Mouse (Mus musculus): ENCODE data around the gene C1s2. TPM values are rescaled to one million over a fixed set of nuclear protein-coding genes. Genes with fewer than 3 reads are reported as not detected.
"Not testable (repeated sequence)": the region's sequence is repeated elsewhere in the genome, so short reads cannot be mapped to it uniquely, and the experiment has no call there.

C1s2 gene
- polyA plus RNA-seq, 1 experiment from 2014 or later = 0.05 TPM

DNA sequence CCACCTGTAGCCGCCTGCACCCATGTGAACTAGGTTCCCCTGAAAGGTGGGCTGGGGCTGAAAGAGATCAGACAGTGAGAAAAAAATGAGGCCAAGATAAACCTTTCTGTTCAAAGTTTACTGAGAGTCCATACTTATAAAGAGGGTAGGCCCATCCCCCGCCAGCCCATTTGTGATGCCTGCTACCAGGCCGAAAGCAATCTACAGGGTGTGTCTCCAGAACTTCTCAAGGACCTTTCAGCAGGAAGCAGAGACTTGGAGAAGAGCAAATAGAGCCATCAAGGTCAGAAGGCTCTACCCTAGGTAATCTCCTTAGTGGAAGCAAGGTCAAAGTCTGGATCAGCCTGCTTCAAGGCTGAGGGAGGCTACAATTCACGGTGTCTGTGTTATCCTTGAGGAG, 33.9 kb downstream of the C1s2 start:
- peaks cover 6% of the 10 kb centered on the region for H3K9me3 ChIP-seq
- no peak overlapping the region for H3K27ac ChIP-seq
- no peaks in the 10 kb centered on the region for H3K27me3 ChIP-seq (ENCODE audit: poor library complexity, severe bottlenecking)
- H3K4me3 ChIP-seq = no peak overlapping the region
- 94% methylated on average over 4 of the region's 4 CpGs for WGBS
- DNase-seq (ENCODE audit: extremely low spot score, low spot score) = no peak
- H3K4me1 ChIP-seq = no peaks in the 10 kb centered on the region
- no peaks in the 10 kb centered on the region for H3K36me3 ChIP-seq (replicated peaks)

DNA sequence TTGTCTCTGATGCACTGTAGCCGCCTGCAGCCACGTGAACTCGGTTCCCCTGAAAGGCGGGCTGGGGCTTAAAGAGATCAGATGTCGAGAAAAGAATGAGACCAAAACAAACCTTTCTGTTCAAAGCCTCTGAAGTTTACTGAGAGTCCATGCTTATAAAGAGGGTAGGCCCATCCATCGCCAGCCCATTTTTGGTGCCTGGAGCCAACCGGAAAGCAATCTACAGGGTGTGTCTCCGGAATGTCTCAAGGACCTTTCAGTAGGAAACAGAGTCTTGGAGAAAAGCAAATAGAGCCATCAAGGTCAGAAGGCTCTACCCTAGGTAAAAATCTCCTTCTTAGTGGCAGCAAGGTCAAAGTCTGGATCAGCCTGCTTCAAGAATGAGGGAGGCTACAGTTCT, 42.8 kb downstream of the C1s2 start:
- H3K36me3 ChIP-seq (replicated peaks) = no peaks in the 10 kb centered on the region
- H3K27me3 ChIP-seq (ENCODE audit: poor library complexity, severe bottlenecking) = no peaks in the 10 kb centered on the region
- peaks cover 4% of the 10 kb centered on the region; the same call in 1 of the 2 replicates for H3K9me3 ChIP-seq
- no peaks in the 10 kb centered on the region for H3K4me1 ChIP-seq
- no peak for DNase-seq (ENCODE audit: extremely low spot score, low spot score)
- 82% methylated on average over 8 of the region's 8 CpGs for WGBS
- no peak overlapping the region for H3K27ac ChIP-seq
- no peak overlapping the region for H3K4me3 ChIP-seq

DNA sequence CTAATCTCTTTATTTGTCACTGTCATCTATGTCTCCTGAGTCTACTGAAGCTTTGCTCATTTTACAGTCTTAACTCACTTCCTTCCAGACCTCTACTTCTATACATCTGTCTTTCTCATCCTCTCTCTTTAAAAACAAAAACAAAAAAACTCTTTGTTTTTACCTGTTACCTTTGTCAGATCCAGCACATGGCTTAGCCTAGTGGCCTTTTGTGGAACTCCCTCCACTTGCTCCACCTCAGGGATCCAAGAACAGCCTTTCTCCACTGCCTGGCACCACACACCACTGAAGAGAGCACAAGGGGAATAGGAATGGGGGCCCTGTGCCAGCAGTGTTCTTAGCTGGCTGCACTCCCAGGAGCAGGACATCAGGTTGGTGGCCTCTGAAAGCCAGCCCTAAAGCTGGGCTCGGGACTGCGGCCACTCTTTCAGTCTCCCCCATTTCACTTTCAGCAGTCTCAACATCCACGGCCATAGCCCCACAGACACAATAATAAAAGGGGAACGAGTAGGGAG, 43.6 kb downstream of the C1s2 start:
- 90% methylated on average over 4 of the region's 4 CpGs for WGBS
- Histone ChIP-seq H3K9me3 (peaks cover 4% of the 10 kb centered on the region; the same call in 1 of the 2 replicates), H3K36me3 (replicated peaks) (no peaks in the 10 kb centered on the region)

DNA sequence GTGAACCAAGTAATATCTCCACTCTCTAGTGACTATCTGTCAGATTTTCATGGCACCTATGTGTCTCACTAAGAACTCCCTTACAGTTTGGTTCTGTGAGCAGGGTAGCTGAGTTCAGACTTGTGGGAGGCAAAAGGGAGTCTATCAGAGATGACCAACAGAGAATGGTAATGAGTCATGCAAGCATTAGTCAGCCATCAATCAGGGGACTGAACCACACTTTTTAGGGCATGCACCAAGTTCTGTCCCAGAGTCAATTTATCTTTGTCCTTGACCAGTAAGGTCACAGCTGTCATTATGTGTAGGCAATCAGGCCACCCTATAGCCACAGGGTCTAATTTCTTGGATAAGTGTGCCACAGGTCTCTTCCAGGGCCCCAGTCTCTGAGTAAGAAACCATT, 47.1 kb downstream of the C1s2 start:
- Histone ChIP-seq H3K27ac (no peak overlapping the region), H3K4me1 (no peaks in the 10 kb centered on the region), H3K27me3 (ENCODE audit: poor library complexity, severe bottlenecking) (no peaks in the 10 kb centered on the region), H3K36me3 (replicated peaks) (no peaks in the 10 kb centered on the region), H3K4me3 (no peak overlapping the region), H3K9me3 (no peaks in the 10 kb centered on the region)
- DNase-seq (ENCODE audit: extremely low spot score, low spot score) = no peak

More for the DNA sequence above, 43.6 kb downstream of the C1s2 start:
- H3K27me3 ChIP-seq (ENCODE audit: poor library complexity, severe bottlenecking) = no peaks in the 10 kb centered on the region
- no peaks in the 10 kb centered on the region for H3K4me1 ChIP-seq
- no peak for DNase-seq (ENCODE audit: extremely low spot score, low spot score)
- no peak overlapping the region for H3K4me3 ChIP-seq
- H3K27ac ChIP-seq = no peak overlapping the region

DNA sequence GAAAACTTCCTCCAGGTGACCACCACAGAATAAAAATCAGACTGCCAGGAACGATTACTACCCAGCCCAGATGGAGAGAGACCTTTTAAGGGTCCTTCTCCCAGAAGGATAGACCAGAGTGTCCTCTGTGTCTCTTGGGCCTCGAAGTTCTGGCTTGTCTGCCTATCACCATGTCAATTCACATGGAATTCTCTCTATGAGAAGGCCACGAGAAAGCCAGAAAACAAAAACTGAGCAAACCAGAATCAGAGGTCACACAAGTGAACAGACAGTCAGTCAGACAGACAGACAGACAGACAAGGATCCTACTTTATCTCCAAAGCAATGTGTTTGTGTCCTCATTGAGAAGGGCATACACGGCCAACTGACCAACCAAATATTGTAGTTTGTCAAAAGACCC, 49.6 kb downstream of the C1s2 start:
- 80% methylated on average over 4 of the region's 4 CpGs for WGBS
- DNase-seq (ENCODE audit: extremely low spot score, low spot score) = no peak
- no peaks in the 10 kb centered on the region for H3K27me3 ChIP-seq (ENCODE audit: poor library complexity, severe bottlenecking)

DNA sequence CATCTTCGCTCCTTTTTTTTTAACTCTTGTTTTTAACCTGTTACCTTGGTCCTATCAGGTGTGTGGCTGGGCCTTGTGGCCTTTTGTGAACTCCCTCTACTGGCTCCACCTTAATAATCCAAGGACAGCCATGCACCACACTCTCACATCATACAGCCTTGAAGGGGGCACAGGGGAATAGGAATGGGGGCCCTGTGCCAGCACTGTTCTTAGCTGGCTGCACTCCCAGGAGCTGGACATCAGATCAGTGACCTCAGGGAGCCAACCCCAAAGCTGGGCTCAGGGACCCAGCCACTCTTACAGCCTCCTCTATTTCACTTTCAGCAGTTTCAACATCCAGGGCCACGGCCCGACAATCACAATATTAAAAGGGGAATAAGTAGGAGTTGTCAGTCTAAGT, 50.1 kb downstream of the C1s2 start:
- 97% methylated on average over 3 of the region's 3 CpGs for WGBS
- H3K36me3 ChIP-seq (replicated peaks) = no peaks in the 10 kb centered on the region
- no peaks in the 10 kb centered on the region for H3K9me3 ChIP-seq
- no peak for DNase-seq (ENCODE audit: extremely low spot score, low spot score)
- H3K27me3 ChIP-seq (ENCODE audit: poor library complexity, severe bottlenecking) = no peaks in the 10 kb centered on the region
- H3K27ac ChIP-seq = no peak overlapping the region
- H3K4me1 ChIP-seq = no peaks in the 10 kb centered on the region
- no peak overlapping the region for H3K4me3 ChIP-seq

More for the DNA sequence above, 49.6 kb downstream of the C1s2 start:
- Histone ChIP-seq H3K4me1 (no peaks in the 10 kb centered on the region), H3K36me3 (replicated peaks) (no peaks in the 10 kb centered on the region), H3K9me3 (no peaks in the 10 kb centered on the region), H3K27ac (no peak overlapping the region), H3K4me3 (no peak overlapping the region)

DNA sequence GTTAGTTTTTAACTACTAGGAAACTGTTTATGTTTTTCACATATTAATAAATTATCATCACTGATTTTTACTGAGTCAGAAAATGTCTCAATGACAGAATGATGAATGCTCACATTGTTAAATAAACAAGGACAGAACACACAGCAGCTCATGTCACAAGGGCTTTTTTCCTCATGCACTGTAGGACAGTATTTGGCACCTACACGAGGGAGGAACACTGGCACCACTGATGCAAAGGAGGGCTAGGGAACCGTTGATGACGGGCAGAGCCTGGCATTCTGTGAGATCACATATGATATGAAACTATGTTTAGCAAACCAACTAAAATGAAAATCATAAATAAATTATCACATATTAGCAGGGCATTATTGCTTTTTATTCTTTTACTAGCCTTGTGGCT, 51.0 kb downstream of the C1s2 start:
- WGBS = 88% methylated on average over 3 of the region's 3 CpGs
- no peak overlapping the region for H3K27ac ChIP-seq
- DNase-seq (ENCODE audit: extremely low spot score, low spot score) = no peak

DNA sequence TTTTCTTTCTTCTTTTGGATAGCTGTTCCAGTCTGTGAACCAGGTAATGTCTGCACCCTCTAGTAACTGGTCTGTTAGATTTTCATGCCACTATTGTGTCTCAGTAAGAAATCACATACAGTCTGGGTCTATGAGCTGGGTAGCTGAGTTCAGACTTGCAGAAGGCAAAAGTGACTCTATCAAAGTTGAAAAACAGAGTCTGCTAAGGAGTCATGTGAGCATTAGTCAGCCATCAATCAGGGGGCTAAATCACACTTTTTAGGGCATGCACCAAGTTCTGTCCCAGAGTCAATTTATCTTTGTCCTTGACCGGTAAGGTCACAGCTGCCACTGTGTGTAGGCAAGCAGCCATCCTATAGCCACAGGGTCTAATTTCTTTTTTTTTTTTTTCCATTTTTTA, 53.7 kb downstream of the C1s2 start:
- Histone ChIP-seq H3K27ac (no peak overlapping the region), H3K4me3 (no peak overlapping the region), H3K9me3 (no peaks in the 10 kb centered on the region), H3K27me3 (ENCODE audit: poor library complexity, severe bottlenecking) (no peaks in the 10 kb centered on the region), H3K36me3 (replicated peaks) (no peaks in the 10 kb centered on the region), H3K4me1 (no peaks in the 10 kb centered on the region)
- no peak for DNase-seq (ENCODE audit: extremely low spot score, low spot score)
- WGBS = 93% methylated on average over 1 of the region's 1 CpGs

More for the DNA sequence above, 51.0 kb downstream of the C1s2 start:
- Histone ChIP-seq H3K36me3 (replicated peaks) (no peaks in the 10 kb centered on the region), H3K4me1 (no peaks in the 10 kb centered on the region), H3K9me3 (no peaks in the 10 kb centered on the region), H3K27me3 (ENCODE audit: poor library complexity, severe bottlenecking) (no peaks in the 10 kb centered on the region), H3K4me3 (no peak overlapping the region)

DNA sequence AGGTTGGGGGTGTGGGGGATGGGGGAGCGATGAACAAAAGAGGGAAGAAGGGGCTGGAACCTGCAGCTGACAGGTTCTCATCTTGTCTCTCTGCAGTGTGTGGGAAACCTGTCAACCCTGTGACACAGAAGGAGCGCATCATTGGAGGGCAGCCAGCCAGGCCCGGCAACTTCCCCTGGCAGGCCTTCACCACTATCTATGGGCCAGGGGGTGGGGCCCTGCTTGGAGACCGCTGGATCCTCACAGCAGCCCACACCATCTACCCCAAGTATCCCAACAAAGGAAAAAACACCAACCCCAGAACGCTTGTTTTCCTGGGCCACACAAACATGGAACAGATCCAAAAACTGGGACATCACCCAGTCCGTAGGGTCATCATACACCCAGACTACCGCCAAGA, 55.7 kb downstream of the C1s2 start:
- not testable (repeated sequence) for H3K27ac ChIP-seq; H3K4me1 ChIP-seq; H3K4me3 ChIP-seq; DNase-seq (ENCODE audit: extremely low spot score, low spot score); H3K36me3 ChIP-seq (replicated peaks); H3K27me3 ChIP-seq (ENCODE audit: poor library complexity, severe bottlenecking); H3K9me3 ChIP-seq
- whole genome bisulfite sequencing = 89% methylated on average over 7 of the region's 7 CpGs

DNA sequence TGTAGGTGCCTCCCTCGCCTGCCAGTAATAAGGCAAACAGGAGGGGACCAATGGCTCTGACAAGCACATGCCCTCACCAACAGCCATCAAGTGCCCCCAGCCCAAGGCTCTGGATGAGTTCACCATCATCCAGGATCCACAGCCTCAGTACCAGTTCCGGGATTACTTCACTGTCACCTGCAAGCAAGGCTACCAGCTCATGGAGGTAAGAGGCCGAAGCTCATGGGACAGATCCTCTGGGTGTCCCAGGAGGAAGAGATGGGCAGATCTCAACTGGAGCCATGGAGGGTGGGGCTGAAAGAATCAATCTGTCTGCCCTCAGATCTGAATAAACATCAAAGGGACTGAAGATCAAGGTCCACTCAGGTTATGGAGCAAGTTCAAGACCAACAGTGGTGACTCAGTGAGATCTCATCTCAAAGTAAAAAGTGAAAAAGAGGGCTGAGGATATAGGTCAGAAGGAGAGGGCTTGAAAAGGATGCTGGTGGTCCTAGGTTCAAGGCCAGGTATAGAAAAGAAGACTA, 60.7 kb downstream of the C1s2 start:
- H3K36me3 ChIP-seq (replicated peaks); H3K9me3 ChIP-seq; H3K4me1 ChIP-seq; H3K4me3 ChIP-seq; H3K27me3 ChIP-seq (ENCODE audit: poor library complexity, severe bottlenecking); DNase-seq (ENCODE audit: extremely low spot score, low spot score); H3K27ac ChIP-seq: not testable (repeated sequence)
- WGBS = 87% methylated on average over 3 of the region's 3 CpGs

Other genes starting within 250 kb of the C1s2 start
- 40.3 and 43.1 TPM in 2 replicates for gene Pex5, start 221.0 kb downstream of the C1s2 start, polyA plus RNA-seq (2016; fragmentation: Nextera tagmentation; extraction: Ambion mirVana)
- 8.4 and 10.6 TPM in 2 replicates for gene Clstn3, start 171.3 kb downstream of the C1s2 start, polyA plus RNA-seq (2016; fragmentation: Nextera tagmentation; extraction: Ambion mirVana)
- gene C1rl, start 143.0 kb downstream of the C1s2 start, polyA plus RNA-seq (2016; fragmentation: Nextera tagmentation; extraction: Ambion mirVana) = 0.11 and 0.21 TPM in 2 replicates
- gene C1ra, start 123.7 kb downstream of the C1s2 start, polyA plus RNA-seq (2016; fragmentation: Nextera tagmentation; extraction: Ambion mirVana) = 0.06 and 0.15 TPM in 2 replicates
- gene C1s1, start 93.7 kb downstream of the C1s2 start, polyA plus RNA-seq (2016; fragmentation: Nextera tagmentation; extraction: Ambion mirVana) = 0.20 and 0.42 TPM in 2 replicates
- not detected in 2 replicates for gene C1rb, start 65.8 kb downstream of the C1s2 start, polyA plus RNA-seq (2016; fragmentation: Nextera tagmentation; extraction: Ambion mirVana)
- gene Lpcat3, start 26.9 kb upstream of the C1s2 start, polyA plus RNA-seq (2016; fragmentation: Nextera tagmentation; extraction: Ambion mirVana) = 38.8 and 44.1 TPM in 2 replicates
- gene Emg1, start 76.1 kb upstream of the C1s2 start, polyA plus RNA-seq (2016; fragmentation: Nextera tagmentation; extraction: Ambion mirVana) = 255 and 270 TPM in 2 replicates
- 490 and 492 TPM in 2 replicates for gene Phb2, start 76.3 kb upstream of the C1s2 start, polyA plus RNA-seq (2016; fragmentation: Nextera tagmentation; extraction: Ambion mirVana)
- gene Ptpn6, start 102.6 kb upstream of the C1s2 start, polyA plus RNA-seq (2016; fragmentation: Nextera tagmentation; extraction: Ambion mirVana) = 4.8 and 5.2 TPM in 2 replicates
- gene Grcc10, start 105.3 kb upstream of the C1s2 start, polyA plus RNA-seq (2016; fragmentation: Nextera tagmentation; extraction: Ambion mirVana) = 397 and 415 TPM in 2 replicates
- gene Gm45234, start 119.9 kb upstream of the C1s2 start, polyA plus RNA-seq (2016; fragmentation: Nextera tagmentation; extraction: Ambion mirVana) = not detected in 2 replicates
- 12.5 and 14.2 TPM in 2 replicates for gene Atn1, start 120.4 kb upstream of the C1s2 start, polyA plus RNA-seq (2016; fragmentation: Nextera tagmentation; extraction: Ambion mirVana)
- 4.0 and 4.4 TPM in 2 replicates for gene Eno2, start 133.6 kb upstream of the C1s2 start, polyA plus RNA-seq (2016; fragmentation: Nextera tagmentation; extraction: Ambion mirVana)
- gene Lrrc23, start 143.6 kb upstream of the C1s2 start, polyA plus RNA-seq (2016; fragmentation: Nextera tagmentation; extraction: Ambion mirVana) = 4.9 and 5.3 TPM in 2 replicates
- 7.4 and 8.9 TPM in 2 replicates for gene Spsb2, start 172.6 kb upstream of the C1s2 start, polyA plus RNA-seq (2016; fragmentation: Nextera tagmentation; extraction: Ambion mirVana)
- gene Tpi1, start 178.2 kb upstream of the C1s2 start, polyA plus RNA-seq (2016; fragmentation: Nextera tagmentation; extraction: Ambion mirVana) = 1,048 and 1,068 TPM in 2 replicates
- gene Usp5, start 193.4 kb upstream of the C1s2 start, polyA plus RNA-seq (2016; fragmentation: Nextera tagmentation; extraction: Ambion mirVana) = 214 and 215 TPM in 2 replicates
- 271 and 298 TPM in 2 replicates for gene Cdca3, start 193.5 kb upstream of the C1s2 start, polyA plus RNA-seq (2016; fragmentation: Nextera tagmentation; extraction: Ambion mirVana)
- gene Gnb3, start 204.2 kb upstream of the C1s2 start, polyA plus RNA-seq (2016; fragmentation: Nextera tagmentation; extraction: Ambion mirVana) = 0.32 and 0.42 TPM in 2 replicates
- gene P3h3, start 221.7 kb upstream of the C1s2 start, polyA plus RNA-seq (2016; fragmentation: Nextera tagmentation; extraction: Ambion mirVana) = 9.7 TPM in 2 replicates
- 2.1 and 2.5 TPM in 2 replicates for gene Gpr162, start 227.9 kb upstream of the C1s2 start, polyA plus RNA-seq (2016; fragmentation: Nextera tagmentation; extraction: Ambion mirVana)